Mouse (Mus musculus): ENCODE data around the gene Tmem19.

Gene Tmem19

GRCm38 (mm10) chr10:115311263-115311965 is 50.9 kb downstream of the Tmem19 start:
- DNase-seq (ENCODE audit: low read depth, low spot score): peak; percentile 21

- DNase-seq (ENCODE audit: low read depth, low spot score): no peak
Observed at GRCm38 (mm10) chr10:115309191-115309590, 53.1 kb downstream of the Tmem19 start.

GRCm38 (mm10) chr10:115307331-115307875 is 54.9 kb downstream of the Tmem19 start:
- no peak for DNase-seq (ENCODE audit: low read depth, low spot score)

GRCm38 (mm10) chr10:115298683-115299082 is 63.6 kb downstream of the Tmem19 start:
- no peak for DNase-seq (ENCODE audit: low read depth, low spot score)

- DNase-seq (ENCODE audit: low read depth, low spot score): no peak
Observed at GRCm38 (mm10) chr10:115297582-115297981, 64.7 kb downstream of the Tmem19 start.

GRCm38 (mm10) chr10:115296401-115296935 is 65.8 kb downstream of the Tmem19 start:
- peak; percentile 46 for DNase-seq (ENCODE audit: low read depth, low spot score)

GRCm38 (mm10) chr10:115295162-115295561 is 67.1 kb downstream of the Tmem19 start:
- DNase-seq (ENCODE audit: low read depth, low spot score): no peak

- peak; percentile 40 for DNase-seq (ENCODE audit: low read depth, low spot score)
Observed at GRCm38 (mm10) chr10:115294715-115295114, 67.6 kb downstream of the Tmem19 start.

- no peak for DNase-seq (ENCODE audit: low read depth, low spot score)
Observed at GRCm38 (mm10) chr10:115293946-115294345, 68.4 kb downstream of the Tmem19 start.

GRCm38 (mm10) chr10:115290671-115291070 is 71.6 kb downstream of the Tmem19 start:
- no peak for DNase-seq (ENCODE audit: low read depth, low spot score)

Data from ZHBTc4 (cell line).